Mouse (Mus musculus) liver, embryonic 11.5 days (tissue): ENCODE measurements around the gene Zc3h8. TPM values are rescaled to one million over a fixed set of nuclear protein-coding genes. Genes with fewer than 3 reads are reported as not detected.

Experiments used
- ATAC-seq: fragments of 200-750 bp; cut with Nextera tagmentation; replicated peaks from 2 replicates; pipeline ENCODE4 v1.8.0; 2017; ENCODE audit warnings: moderate number of reproducible peaks, mild to moderate bottlenecking, moderate TSS enrichment, moderate library complexity; ENCODE audit not compliant: low FRiP score
- DNase-seq: peaks from one replicate; pipeline ENCODE4 v3.0.0-alpha.2; 2017; ENCODE audit warnings: low spot score
- H3K27ac ChIP-seq: fragments of 300-500 bp; sonication (generic); 2 replicates; pipeline ENCODE4 v1.5.1; 2014; ENCODE audit warnings: mild to moderate bottlenecking, low read depth, low read length, control low read depth
- H3K27me3 ChIP-seq: fragments of 300-500 bp; sonication (generic); replicated peaks from 2 replicates; pipeline ENCODE4 v1.6.1; 2014; ENCODE audit warnings: low read length, mixed read lengths; ENCODE audit not compliant: control insufficient read depth, insufficient read depth
- H3K36me3 ChIP-seq: fragments of 300-500 bp; sonication (generic); 2 replicates; pipeline ENCODE4 v1.6.1; 2014; ENCODE audit warnings: mild to moderate bottlenecking, low read length, moderate library complexity, mixed read lengths; ENCODE audit not compliant: control insufficient read depth, insufficient read depth
- H3K4me1 ChIP-seq: fragments of 300-500 bp; sonication (generic); replicated peaks from 2 replicates; pipeline ENCODE4 v1.6.1; 2014; ENCODE audit warnings: low read length, mixed read lengths; ENCODE audit not compliant: control insufficient read depth, insufficient read depth
- H3K4me2 ChIP-seq: fragments of 300-500 bp; sonication (generic); 2 replicates; pipeline ENCODE4 v1.6.1; 2014; ENCODE audit warnings: mild to moderate bottlenecking, control low read depth, moderate library complexity
- H3K4me3 ChIP-seq: fragments of 300-500 bp; sonication (generic); 2 replicates; pipeline ENCODE4 v1.5.1; 2014; ENCODE audit warnings: low read depth, low read length, control low read depth
- H3K9ac ChIP-seq: fragments of 300-500 bp; sonication (generic); 2 replicates; pipeline ENCODE4 v1.6.1; 2014; ENCODE audit warnings: low read depth, low read length, control low read depth
- H3K9me3 ChIP-seq: fragments of 300-500 bp; sonication (generic); 2 replicates; pipeline ENCODE4 v1.6.1; 2016; ENCODE audit warnings: low read length, inconsistent platforms, mixed read lengths; ENCODE audit not compliant: control insufficient read depth
- WGBS: fragments of 180-500 bp; shearing (Covaris S2); extraction: QIAGEN DNeasy Blood & Tissue Kit; methylation state at CpG from one replicate; pipeline ENCODE4 v1.1.7; 2014; 5-methylcytosine and 5-hydroxymethylcytosine counted together
- polyA plus RNA-seq: library from polyadenylated mRNA; unstranded; fragments of >200 nt; fragmentation: Nextera tagmentation; extraction: Ambion mirVana; gene quantifications from 2 replicates; pipeline ENCODE4 v1.2.1, GENCODE M21; 2014

Gene Zc3h8
- polyA plus RNA-seq, 1 experiment from 2014 or later = 11.9 TPM

- Histone ChIP-seq H3K4me2 (peak overlapping the region; percentile 65), H3K9me3 (no peaks in the 10 kb centered on the region), H3K4me3 (no peak overlapping the region; the same call in 1 of the 2 replicates), H3K27ac (peak overlapping the region; percentile 97; the same call in 1 of the 2 replicates), H3K27me3 (no peaks in the 10 kb centered on the region), H3K36me3 (no peaks in the 10 kb centered on the region), H3K4me1 (peaks cover 5% of the 10 kb centered on the region; the same call in 1 of the 2 replicates), H3K9ac (no peak overlapping the region)
- DNase-seq = no peak
- ATAC-seq = no peak
- 28% methylated on average over 6 of the region's 6 CpGs for WGBS
These were observed 22.4 kb upstream of the Zc3h8 start for GRCm38 (mm10) chr2:128966236-128966635.

GRCm38 (mm10) chr2:128965505-128966105, 21.7 kb upstream of the Zc3h8 start:
- Histone ChIP-seq H3K36me3 (no peaks in the 10 kb centered on the region), H3K4me1 (peaks cover 5% of the 10 kb centered on the region; the same call in 1 of the 2 replicates), H3K4me2 (peak overlapping the region; percentile 40), H3K27me3 (no peaks in the 10 kb centered on the region), H3K9me3 (no peaks in the 10 kb centered on the region), H3K9ac (peak overlapping the region; percentile 9; the same call in 1 of the 2 replicates), H3K27ac (peak overlapping the region; percentile 55), H3K4me3 (no peak overlapping the region)
- no peak for ATAC-seq
- no peak for DNase-seq
- 68% methylated on average over 5 of the region's 5 CpGs for WGBS

GRCm38 (mm10) chr2:128954186-128954585, 10.3 kb upstream of the Zc3h8 start:
- no peak overlapping the region for H3K4me2 ChIP-seq
- H3K27me3 ChIP-seq = no peaks in the 10 kb centered on the region
- H3K27ac ChIP-seq = no peak overlapping the region
- H3K4me1 ChIP-seq = no peaks in the 10 kb centered on the region
- DNase-seq (no peak), ATAC-seq (no peak)
- H3K36me3 ChIP-seq = no peaks in the 10 kb centered on the region
- no peaks in the 10 kb centered on the region for H3K9me3 ChIP-seq
- no peak overlapping the region for H3K9ac ChIP-seq
- H3K4me3 ChIP-seq = no peak overlapping the region

GRCm38 (mm10) chr2:128947962-128948588, 4.2 kb upstream of the Zc3h8 start:
- DNase-seq (no peak), ATAC-seq (no peak)
- H3K27me3 ChIP-seq = no peaks in the 10 kb centered on the region
- no peak overlapping the region for H3K4me3 ChIP-seq
- no peaks in the 10 kb centered on the region for H3K9me3 ChIP-seq
- no peaks in the 10 kb centered on the region for H3K36me3 ChIP-seq
- WGBS = 36% methylated on average over 6 of the region's 6 CpGs
- H3K4me2 ChIP-seq = no peak overlapping the region
- H3K27ac ChIP-seq = no peak overlapping the region
- no peaks in the 10 kb centered on the region for H3K4me1 ChIP-seq
- H3K9ac ChIP-seq = no peak overlapping the region

- DNase-seq = no peak
- WGBS = 78% methylated on average over 3 of the region's 3 CpGs
- Histone ChIP-seq H3K4me1 (no peaks in the 10 kb centered on the region), H3K27me3 (no peaks in the 10 kb centered on the region), H3K4me3 (no peak overlapping the region), H3K9ac (no peak overlapping the region), H3K4me2 (no peak overlapping the region), H3K27ac (no peak overlapping the region), H3K36me3 (peaks cover 13% of the 10 kb centered on the region; the same call in 1 of the 2 replicates), H3K9me3 (no peaks in the 10 kb centered on the region)
- no peak for ATAC-seq
These were observed 7.6 kb downstream of the Zc3h8 start for GRCm38 (mm10) chr2:128936256-128936655.

GRCm38 (mm10) chr2:128930704-128931103, 13.2 kb downstream of the Zc3h8 start:
- Histone ChIP-seq H3K4me3 (no peak overlapping the region), H3K9ac (no peak overlapping the region), H3K4me1 (no peaks in the 10 kb centered on the region), H3K27me3 (no peaks in the 10 kb centered on the region), H3K4me2 (no peak overlapping the region), H3K27ac (no peak overlapping the region), H3K36me3 (peaks cover 8% of the 10 kb centered on the region), H3K9me3 (no peaks in the 10 kb centered on the region)
- ATAC-seq (no peak), DNase-seq (no peak)

GRCm38 (mm10) chr2:128928446-128928845, 15.4 kb downstream of the Zc3h8 start:
- Histone ChIP-seq H3K27ac (no peak overlapping the region), H3K36me3 (peaks cover 10% of the 10 kb centered on the region), H3K9me3 (no peaks in the 10 kb centered on the region), H3K4me2 (no peak overlapping the region), H3K9ac (no peak overlapping the region), H3K4me3 (no peak overlapping the region), H3K4me1 (no peaks in the 10 kb centered on the region), H3K27me3 (no peaks in the 10 kb centered on the region)
- ATAC-seq = no peak
- WGBS = 76% methylated on average over 3 of the region's 3 CpGs
- no peak for DNase-seq

- WGBS = 91% methylated on average over 4 of the region's 4 CpGs
- DNase-seq (no peak), ATAC-seq (no peak)
- Histone ChIP-seq H3K36me3 (peaks cover 8% of the 10 kb centered on the region), H3K27ac (no peak overlapping the region), H3K4me2 (no peak overlapping the region), H3K9me3 (no peaks in the 10 kb centered on the region), H3K4me1 (no peaks in the 10 kb centered on the region), H3K9ac (no peak overlapping the region), H3K27me3 (no peaks in the 10 kb centered on the region), H3K4me3 (no peak overlapping the region)
These were observed 19.1 kb downstream of the Zc3h8 start for GRCm38 (mm10) chr2:128924799-128925198.

- Histone ChIP-seq H3K9ac (no peak overlapping the region), H3K4me1 (no peaks in the 10 kb centered on the region), H3K27ac (no peak overlapping the region), H3K36me3 (no peaks in the 10 kb centered on the region), H3K27me3 (no peaks in the 10 kb centered on the region), H3K4me3 (no peak overlapping the region), H3K9me3 (no peaks in the 10 kb centered on the region), H3K4me2 (no peak overlapping the region)
- ATAC-seq = no peak
- 73% methylated on average over 3 of the region's 3 CpGs for WGBS
- no peak for DNase-seq
These were observed 27.3 kb downstream of the Zc3h8 start for GRCm38 (mm10) chr2:128916528-128916927.
